Mouse (Mus musculus): ENCODE measurements around the gene Tpt1. TPM values are rescaled to one million over a fixed set of nuclear protein-coding genes. Genes with fewer than 3 reads are reported as not detected.

The Tpt1 gene
- polyA plus RNA-seq, 1 experiment from 2014 or later, result 886 TPM

Other genes with a start within 250 kb of the Tpt1 start
- not detected in 2 replicates for gene Erich6b, start 202.8 kb upstream of the Tpt1 start, polyA plus RNA-seq (2015; fragmentation: Nextera tagmentation; extraction: Ambion mirVana)
- 18.6 and 19.2 TPM in 2 replicates for gene Cog3, start 90.6 kb upstream of the Tpt1 start, polyA plus RNA-seq (2015; fragmentation: Nextera tagmentation; extraction: Ambion mirVana)
- 11.4 and 12.2 TPM in 2 replicates for gene Slc25a30, start 58.1 kb upstream of the Tpt1 start, polyA plus RNA-seq (2015; fragmentation: Nextera tagmentation; extraction: Ambion mirVana)
- gene Kctd4, start 109.9 kb downstream of the Tpt1 start, polyA plus RNA-seq (2015; fragmentation: Nextera tagmentation; extraction: Ambion mirVana), result 4.0 and 4.1 TPM in 2 replicates
- gene Gtf2f2, start 165.8 kb downstream of the Tpt1 start, polyA plus RNA-seq (2015; fragmentation: Nextera tagmentation; extraction: Ambion mirVana), result 38.9 and 43.3 TPM in 2 replicates

Measured in hindbrain, embryonic 13.5 days (tissue).